10 mouse cellular contexts compared by ENCODE assay signal in the genomic region with DNA sequence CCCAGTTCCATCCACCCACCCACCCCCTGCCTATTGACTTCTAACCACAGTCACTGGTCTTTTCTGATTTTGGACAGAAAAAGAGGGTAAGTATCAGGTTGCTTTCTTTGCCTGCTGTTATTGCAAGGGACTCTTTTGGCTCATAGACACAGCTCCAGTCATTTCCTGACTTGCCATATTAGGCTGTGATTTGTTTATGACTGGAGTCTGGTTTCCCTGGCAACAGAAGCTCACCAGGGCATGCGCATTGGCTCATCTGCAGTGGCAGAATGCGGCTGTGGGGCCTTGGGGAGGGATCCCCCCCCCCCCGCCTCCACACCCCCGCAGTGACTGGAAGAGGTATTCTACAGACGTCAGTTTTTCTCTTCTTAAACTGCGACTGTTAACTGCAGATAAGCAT.
DNase-seq lines count a peak whose midpoint lies in the region; ATAC-seq lines count a peak whose summit lies in the region.
"Had no signal": no experiment of that assay in that cellular context is flagged by ENCODE, and none has a peak within 500 bp of the region (broad histone marks: within the 10 kb centered on the region; RNA-seq: fewer than 3 reads in every experiment).

No protein-coding gene starts in this region.

- ATAC-seq in heart, embryonic 11.5 days (replicated peaks; ENCODE audit: insufficient number of reproducible peaks, low FRiP score, low TSS enrichment), result no peak
- ATAC-seq in frontal cortex, adult (ENCODE audit: low TSS enrichment), result peak; percentile 85
- ATAC-seq in midbrain, embryonic 16.5 days, result no peak
- ATAC-seq in inflammation-experienced regulatory T-cells, adult 6 months, result no peak

- H3K9me3 ChIP-seq in heart, embryonic 10.5 days, result no peaks in the 10 kb centered on the region
- H3K9me3 ChIP-seq in heart, embryonic 11.5 days (replicated peaks; ENCODE audit: control insufficient read depth, low read length), result no peaks in the 10 kb centered on the region
- H3K9me3 ChIP-seq in midbrain, embryonic 16.5 days (replicated peaks; ENCODE audit: control insufficient read depth, low read length, poor library complexity, severe bottlenecking), result no peaks in the 10 kb centered on the region
- H3K9me3 ChIP-seq: embryonic facial prominence, embryonic 15.5 days; megakaryocyte, embryonic 14.5 days had no signal

- H3K9ac ChIP-seq in heart, embryonic 11.5 days (ENCODE audit: low read depth, low read length), result no peak overlapping the region
- no peak overlapping the region for H3K9ac ChIP-seq in midbrain, embryonic 16.5 days (ENCODE audit: low read depth, low read length)
- H3K9ac ChIP-seq: embryonic facial prominence, embryonic 15.5 days had no signal

- DNase-seq in heart, embryonic 10.5 days (ENCODE audit: low spot score), result peak; percentile 71
- DNase-seq in cerebellum, adult 11-12 months, result peak; percentile 42
- DNase-seq in layer of hippocampus, postnatal 25 days (ENCODE audit: extremely low spot score in 1 of 2, low spot score in 1 of 2), result peak; percentile 6 to 22
- DNase-seq in adipocyte (ENCODE audit: low spot score), result no peak

- no peaks in the 10 kb centered on the region for H3K36me3 ChIP-seq in heart, embryonic 10.5 days
- H3K36me3 ChIP-seq in heart, embryonic 11.5 days (ENCODE audit: control insufficient read depth, insufficient read depth, low read length), result no peaks in the 10 kb centered on the region
- peaks cover 3% of the 10 kb centered on the region; the same call in 1 of the 2 replicates for H3K36me3 ChIP-seq in midbrain, embryonic 16.5 days (ENCODE audit: control insufficient read depth, insufficient read depth, low read length)
- H3K36me3 ChIP-seq: embryonic facial prominence, embryonic 15.5 days had no signal

- no peak overlapping the region; the same call in 1 of the 2 replicates for H3K4me2 ChIP-seq in heart, embryonic 11.5 days
- H3K4me2 ChIP-seq in midbrain, embryonic 16.5 days (ENCODE audit: low read length), result peak overlapping the region; percentile 21; the same call in 1 of the 2 replicates
- H3K4me2 ChIP-seq: embryonic facial prominence, embryonic 15.5 days had no signal

- H3K27me3 ChIP-seq in heart, embryonic 10.5 days (ENCODE audit: insufficient read depth, poor library complexity, severe bottlenecking), result no peaks in the 10 kb centered on the region
- no peaks in the 10 kb centered on the region for H3K27me3 ChIP-seq in heart, embryonic 11.5 days (ENCODE audit: control insufficient read depth, insufficient read depth, low read length)
- H3K27me3 ChIP-seq in midbrain, embryonic 16.5 days (ENCODE audit: control insufficient read depth, insufficient read depth, low read depth, low read length), result no peaks in the 10 kb centered on the region
- H3K27me3 ChIP-seq: embryonic facial prominence, embryonic 15.5 days had no signal

- H3K4me1 ChIP-seq in heart, embryonic 10.5 days, result no peaks in the 10 kb centered on the region
- H3K4me1 ChIP-seq in heart, embryonic 11.5 days (ENCODE audit: control insufficient read depth, insufficient read depth, low read length), result no peaks in the 10 kb centered on the region
- 0 out of 2 replicates have a peak, but pooled peaks cover 3% of the 10 kb centered on the region for H3K4me1 ChIP-seq in midbrain, embryonic 16.5 days (ENCODE audit: control insufficient read depth, insufficient read depth, low read length)
- H3K4me1 ChIP-seq: embryonic facial prominence, embryonic 15.5 days; megakaryocyte, embryonic 14.5 days had no signal

- no peak overlapping the region for H3K27ac ChIP-seq in heart, embryonic 10.5 days
- no peak overlapping the region for H3K27ac ChIP-seq in heart, embryonic 11.5 days (ENCODE audit: low read depth, low read length)
- H3K27ac ChIP-seq in midbrain, embryonic 16.5 days (ENCODE audit: low read length), result no peak overlapping the region
- H3K27ac ChIP-seq: embryonic facial prominence, embryonic 15.5 days had no signal

- H3K4me3 ChIP-seq in heart, embryonic 10.5 days, result no peak overlapping the region
- H3K4me3 ChIP-seq in heart, embryonic 11.5 days (ENCODE audit: low read depth, low read length), result no peak overlapping the region
- H3K4me3 ChIP-seq in midbrain, embryonic 16.5 days (ENCODE audit: low read depth, low read length), result no peak overlapping the region
- H3K4me3 ChIP-seq: embryonic facial prominence, embryonic 15.5 days; megakaryocyte, embryonic 14.5 days had no signal

- WGBS in heart, embryonic 10.5 days, result 26% methylated on average over 6 of the region's 6 CpGs
- WGBS in heart, embryonic 11.5 days (ENCODE audit: insufficient replicate concordance), result 31% methylated on average over 6 of the region's 6 CpGs
- WGBS in midbrain, embryonic 16.5 days, result 33% methylated on average over 6 of the region's 6 CpGs
